Mouse (Mus musculus): ENCODE results near the gene Gm3336.
A peak's percentile ranks its signal among the peaks of the same experiment; 100 is the strongest.

Gm3336 gene

DNA sequence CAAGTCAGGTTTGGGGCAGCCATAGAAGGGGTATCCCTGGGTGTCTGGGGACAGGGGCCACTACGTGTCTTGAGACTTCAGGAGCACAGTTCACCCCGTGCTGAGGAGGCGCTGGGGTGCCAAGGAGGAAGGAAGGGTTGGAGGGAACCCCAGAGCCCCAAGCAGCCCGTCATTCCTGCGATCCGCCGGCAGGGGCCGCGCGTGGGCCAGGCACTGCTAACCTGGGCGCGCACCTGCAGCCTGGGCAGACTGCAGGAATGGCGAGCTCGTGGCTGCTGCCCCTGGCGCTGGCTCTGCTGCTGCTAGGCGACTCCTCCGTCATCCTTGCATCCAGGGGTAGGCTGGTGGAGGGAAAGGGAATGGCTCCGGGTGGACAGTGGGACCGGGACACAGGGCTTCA, at the start of gene Gm3336:
Gene Gm3336, plus strand, starts transcription at position 247 of the 400 bp plus-strand sequence.
- no peak for DNase-seq (ENCODE audit: low spot score)

DNA sequence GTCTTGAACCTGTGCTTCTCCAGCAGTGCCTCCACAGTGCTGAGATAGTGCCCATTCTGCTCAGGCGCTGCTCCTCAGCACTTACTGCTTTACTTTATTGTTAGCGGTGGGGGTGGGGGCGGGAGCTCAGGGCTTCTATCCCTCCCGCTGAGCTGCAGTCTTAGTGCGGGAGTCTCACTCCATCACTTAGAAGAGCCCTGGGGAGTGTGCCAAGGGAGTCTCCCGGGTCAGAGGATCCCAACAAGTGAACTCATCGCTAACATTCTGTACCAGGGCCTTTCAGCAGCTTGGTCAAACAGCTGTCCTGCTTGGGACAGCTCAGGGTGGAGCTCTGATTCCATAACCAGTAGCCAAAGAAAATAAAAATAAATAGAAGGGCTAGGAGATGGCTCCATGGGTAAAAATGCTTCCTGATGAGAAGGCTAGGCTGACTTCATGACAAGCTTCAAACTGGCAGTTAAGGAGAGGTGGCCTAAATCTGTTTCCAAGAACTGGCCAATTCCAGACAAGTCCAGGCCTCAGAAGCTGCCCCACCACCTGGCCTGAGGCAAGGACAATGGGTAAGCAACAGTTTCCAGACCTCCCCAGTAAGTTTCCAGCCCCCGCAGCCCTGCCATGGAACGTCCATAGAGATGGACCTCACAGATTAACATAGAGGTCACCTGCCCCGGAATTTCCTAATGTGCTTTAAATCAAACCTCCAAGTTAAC, 46.6 kb upstream of the Gm3336 start:
- no peak for DNase-seq (ENCODE audit: low spot score)

GRCm38 (mm10) chr8:70672325-70673078, 45.8 kb upstream of the Gm3336 start:
- DNase-seq (ENCODE audit: low spot score): no peak

DNA sequence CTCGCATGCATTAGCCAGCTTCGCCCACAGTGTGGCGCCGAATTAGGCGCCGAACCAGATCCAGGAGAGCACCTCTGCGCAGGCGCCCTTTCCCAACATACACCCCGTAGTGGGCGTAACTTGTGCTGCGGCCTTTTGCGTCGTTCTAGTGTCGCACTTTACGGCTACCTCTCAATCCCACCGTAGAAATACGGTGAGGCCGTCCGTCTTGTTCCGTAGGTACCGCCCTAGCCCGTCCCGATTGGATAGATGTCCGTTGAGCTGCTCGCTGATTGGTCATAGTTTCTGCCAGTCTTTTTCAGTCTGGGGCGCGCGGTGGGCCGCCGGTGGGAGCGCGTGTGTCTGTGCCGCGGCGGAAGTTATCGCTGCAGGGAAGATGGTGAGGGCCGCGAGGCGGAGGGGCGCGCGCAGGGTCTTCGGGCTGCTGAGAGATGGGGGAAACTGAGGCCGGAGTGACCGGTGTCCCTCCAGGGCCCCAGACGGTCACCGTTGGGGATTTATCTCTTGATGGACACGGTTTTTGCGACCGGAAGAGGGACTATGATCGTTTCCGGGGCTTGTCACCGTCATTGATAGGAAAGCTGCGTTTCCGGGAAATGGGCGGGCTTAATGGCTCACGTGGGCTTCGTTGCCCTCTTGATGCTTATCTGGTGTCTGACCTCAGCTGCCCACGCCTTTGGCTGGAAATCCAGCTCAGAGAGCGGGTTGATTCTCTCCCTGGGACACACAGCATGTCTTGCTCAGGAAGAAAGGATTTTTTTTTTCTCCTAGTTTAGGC, 45.1 kb upstream of the Gm3336 start, which contains the start of gene Lsm4:
Gene Lsm4, plus strand, starts transcription at position 170 of the 778 bp plus-strand sequence.
- peak; percentile 97 for DNase-seq (ENCODE audit: low spot score)

GRCm38 (mm10) chr8:70674109-70674508, 44.2 kb upstream of the Gm3336 start:
- DNase-seq (ENCODE audit: low spot score): no peak

DNA sequence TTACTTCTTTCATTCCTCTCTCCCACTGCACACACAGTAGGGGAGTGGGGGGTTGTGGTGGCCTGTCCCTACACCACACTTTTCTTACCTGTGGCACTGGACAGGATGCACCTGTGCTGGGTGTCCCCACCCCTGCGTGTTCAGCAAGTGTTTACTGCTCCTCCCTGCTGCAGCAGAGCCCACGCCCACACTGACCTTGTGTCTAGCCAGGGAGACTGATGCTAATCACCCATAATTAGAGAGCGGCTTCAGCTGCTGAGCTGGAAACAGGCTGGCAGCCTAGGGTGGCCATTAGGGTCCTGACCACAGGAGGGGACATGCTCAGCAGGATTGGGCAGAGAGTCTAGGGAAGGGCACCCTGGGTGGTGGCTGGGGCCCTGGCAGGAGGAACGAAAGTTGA, 43.6 kb upstream of the Gm3336 start:
- DNase-seq (ENCODE audit: low spot score): no peak

DNA sequence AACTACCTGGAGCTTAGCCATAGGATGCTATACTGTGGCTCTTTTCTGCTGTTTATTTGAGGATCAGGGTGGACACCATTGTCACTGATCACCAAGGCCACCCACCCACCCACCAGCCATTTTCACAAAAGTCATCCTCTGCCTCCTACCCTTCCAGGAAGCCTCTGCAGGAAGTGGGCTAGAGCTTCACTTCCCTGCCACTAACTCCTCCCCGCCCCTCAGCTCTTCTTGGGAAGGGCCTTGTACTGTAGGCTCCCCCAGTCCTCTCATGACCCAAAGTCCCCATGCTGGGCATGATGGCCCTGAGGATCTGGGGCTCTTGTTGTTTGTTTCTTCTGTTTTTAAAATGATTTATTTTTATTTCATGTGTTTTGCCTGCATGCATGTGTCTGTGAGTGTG, 43.0 kb upstream of the Gm3336 start:
- no peak for DNase-seq (ENCODE audit: low spot score)

DNA sequence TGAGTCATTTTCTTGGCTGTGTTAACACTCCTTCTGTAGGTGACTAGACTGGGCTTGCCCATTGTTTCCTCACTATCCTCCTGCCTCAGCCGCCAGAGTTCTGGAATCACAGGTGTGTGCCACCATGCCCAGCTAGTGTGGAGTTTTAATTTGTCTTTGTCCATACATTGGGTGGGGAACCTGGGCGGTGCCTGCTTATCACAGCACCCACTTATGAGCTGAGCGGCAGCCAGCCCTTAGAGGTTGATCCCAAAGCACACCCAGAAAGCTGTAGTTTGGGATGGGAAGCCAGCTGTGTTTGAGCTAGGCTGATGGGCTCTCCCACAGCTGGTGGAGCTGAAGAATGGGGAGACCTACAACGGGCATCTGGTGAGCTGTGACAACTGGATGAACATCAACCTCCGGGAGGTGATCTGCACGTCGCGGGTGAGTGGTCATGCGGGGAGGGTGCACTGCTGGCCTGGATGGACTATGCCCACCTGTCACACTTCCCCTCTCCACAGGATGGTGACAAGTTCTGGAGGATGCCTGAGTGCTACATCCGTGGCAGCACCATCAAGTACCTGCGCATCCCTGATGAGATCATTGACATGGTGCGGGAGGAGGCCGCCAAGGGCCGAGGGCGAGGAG, 40.8 kb upstream of the Gm3336 start:
- DNase-seq (ENCODE audit: low spot score): no peak

GRCm38 (mm10) chr8:70678679-70679078, 39.7 kb upstream of the Gm3336 start:
- DNase-seq (ENCODE audit: low spot score): no peak

- no peak for DNase-seq (ENCODE audit: low spot score)
Measured at GRCm38 (mm10) chr8:70679404-70679803, 38.9 kb upstream of the Gm3336 start.

DNA sequence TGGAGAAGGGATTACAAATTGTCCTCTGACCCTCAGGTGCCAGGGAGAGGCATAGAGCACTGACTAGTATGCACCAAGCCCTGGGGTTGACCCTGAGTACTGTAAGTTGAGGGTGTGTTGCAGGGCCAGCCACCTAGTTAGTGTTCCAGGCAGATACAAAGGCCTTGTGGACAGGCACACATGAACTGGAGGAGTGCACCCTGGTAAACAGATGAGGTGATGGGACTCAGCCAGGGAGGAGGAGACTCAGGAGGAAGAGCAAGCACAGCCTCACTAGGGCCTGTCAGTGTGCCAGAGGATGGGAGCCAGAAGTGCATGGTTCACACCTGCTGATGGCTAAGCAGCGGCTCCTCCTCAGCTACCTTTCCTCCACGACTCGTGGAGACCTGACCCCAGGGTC, 38.3 kb upstream of the Gm3336 start:
- peak; percentile 51 for DNase-seq (ENCODE audit: low spot score)

- no peak for DNase-seq (ENCODE audit: low spot score)
Measured at GRCm38 (mm10) chr8:70681410-70681809, 36.9 kb upstream of the Gm3336 start.

GRCm38 (mm10) chr8:70682193-70682592, 36.1 kb upstream of the Gm3336 start:
- DNase-seq (ENCODE audit: low spot score): peak; percentile 69

DNA sequence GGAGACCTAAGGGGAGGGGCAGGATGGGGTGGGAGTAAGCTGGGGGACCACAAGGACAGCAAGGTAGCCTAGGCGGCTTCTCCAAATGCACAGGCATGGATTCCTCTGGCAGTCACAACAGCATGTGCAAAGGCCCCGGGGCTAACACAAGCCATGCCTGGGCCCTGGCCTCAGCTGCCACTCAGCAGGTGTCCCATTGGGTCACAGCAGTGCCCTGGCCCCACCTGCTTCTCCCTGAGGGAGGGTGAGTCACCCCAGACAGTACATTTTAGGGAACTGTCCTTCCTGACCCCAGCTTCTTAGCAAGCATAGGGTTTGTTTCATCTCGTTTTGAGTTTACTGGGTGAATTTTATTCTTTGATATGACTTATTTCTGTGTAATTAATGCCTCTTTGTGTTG, 35.7 kb upstream of the Gm3336 start:
- no peak for DNase-seq (ENCODE audit: low spot score)

GRCm38 (mm10) chr8:70684291-70684690, 34.1 kb upstream of the Gm3336 start:
- DNase-seq (ENCODE audit: low spot score): no peak

DNA sequence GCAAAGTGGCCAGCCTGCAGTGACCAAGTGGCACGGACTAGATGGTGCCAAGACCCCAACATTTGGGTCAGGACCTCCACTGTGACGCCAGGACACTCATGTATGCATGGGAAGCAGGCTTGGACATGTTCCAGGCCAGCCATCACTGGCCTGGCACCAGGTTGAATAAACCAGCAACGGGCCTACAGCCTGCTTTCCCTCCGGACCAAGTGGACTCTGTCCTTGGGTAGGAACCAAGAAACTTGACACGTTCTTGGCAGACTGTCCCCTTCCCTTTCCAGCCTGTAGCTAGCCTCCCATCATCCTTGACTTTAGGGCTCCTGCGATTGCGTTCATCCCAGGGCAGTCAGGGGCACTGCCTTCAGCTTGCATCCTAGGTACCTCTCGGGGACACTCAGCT, 30.8 kb upstream of the Gm3336 start:
- DNase-seq (ENCODE audit: low spot score): peak; percentile 68

DNA sequence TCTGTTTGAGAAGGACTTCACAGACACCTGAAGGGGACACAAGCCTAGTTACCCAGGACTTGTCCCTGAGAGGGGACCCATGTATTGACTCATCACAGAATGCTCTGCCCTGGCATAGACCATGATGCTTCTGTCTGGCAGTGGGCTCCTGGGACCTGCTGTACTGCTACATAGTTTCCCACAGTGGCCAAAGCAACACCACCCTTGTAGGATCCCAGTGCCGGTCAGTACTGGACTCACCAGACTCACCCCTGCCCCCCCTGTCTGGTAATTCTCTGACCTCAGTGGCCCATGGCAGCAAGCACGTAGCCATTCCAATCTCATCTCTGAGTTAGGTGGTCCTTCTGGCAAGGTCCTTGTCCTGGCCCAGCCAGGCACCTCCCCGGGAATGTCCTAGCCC, 30.2 kb upstream of the Gm3336 start:
- no peak for DNase-seq (ENCODE audit: low spot score)

DNA sequence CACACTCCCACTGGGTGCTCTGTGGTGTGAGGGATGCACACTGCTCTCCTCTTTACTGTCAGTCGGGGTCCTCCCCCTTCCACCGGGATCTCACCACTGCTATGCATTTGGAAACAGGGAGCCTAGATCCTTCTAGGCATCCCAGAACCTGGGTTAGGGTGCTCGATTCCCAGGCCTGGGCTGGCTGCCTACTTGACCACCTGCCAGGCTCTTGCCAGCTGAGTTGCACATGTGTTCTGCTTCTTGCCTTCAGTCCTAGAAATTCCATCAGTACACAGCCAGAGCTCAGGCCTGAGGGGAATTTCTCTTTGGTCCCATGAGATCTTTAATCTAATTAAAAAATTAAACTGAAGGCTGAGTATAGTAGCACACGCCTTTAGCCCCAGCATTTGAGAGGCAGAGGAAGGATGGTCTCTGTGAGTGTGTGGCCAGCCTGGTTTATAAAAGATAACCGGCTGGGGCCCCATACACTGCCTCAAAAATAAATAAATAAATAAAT, 28.4 kb upstream of the Gm3336 start:
- DNase-seq (ENCODE audit: low spot score): no peak

- DNase-seq (ENCODE audit: low spot score): no peak
Measured at GRCm38 (mm10) chr8:70691230-70691629, 27.1 kb upstream of the Gm3336 start.

DNA sequence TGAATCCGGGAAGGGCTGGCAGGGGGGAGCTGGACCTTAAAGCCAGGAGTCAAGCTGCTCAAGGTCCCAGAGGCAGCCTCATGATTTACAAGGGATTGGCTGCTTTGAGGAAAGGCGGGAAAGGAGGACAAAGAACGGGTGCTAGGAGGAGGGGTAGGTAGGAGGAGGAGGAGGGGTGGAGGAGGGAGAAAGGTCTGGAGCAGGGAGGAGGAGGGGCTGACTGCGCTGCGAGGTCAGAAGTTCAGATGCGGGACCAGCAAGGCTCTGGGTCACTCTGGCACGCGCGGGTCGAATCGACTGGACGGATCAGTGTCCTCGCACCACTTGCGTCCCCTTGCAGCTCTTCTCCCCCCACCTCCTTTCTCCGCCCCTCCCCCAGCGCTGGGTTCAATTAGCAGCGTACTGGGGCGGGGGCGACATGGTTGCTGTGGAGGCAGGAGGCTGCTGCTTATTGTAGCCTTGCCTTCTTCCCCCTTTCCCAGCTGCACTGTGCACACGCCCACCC, 26.6 kb upstream of the Gm3336 start:
- DNase-seq (ENCODE audit: low spot score): peak; percentile 42

DNA sequence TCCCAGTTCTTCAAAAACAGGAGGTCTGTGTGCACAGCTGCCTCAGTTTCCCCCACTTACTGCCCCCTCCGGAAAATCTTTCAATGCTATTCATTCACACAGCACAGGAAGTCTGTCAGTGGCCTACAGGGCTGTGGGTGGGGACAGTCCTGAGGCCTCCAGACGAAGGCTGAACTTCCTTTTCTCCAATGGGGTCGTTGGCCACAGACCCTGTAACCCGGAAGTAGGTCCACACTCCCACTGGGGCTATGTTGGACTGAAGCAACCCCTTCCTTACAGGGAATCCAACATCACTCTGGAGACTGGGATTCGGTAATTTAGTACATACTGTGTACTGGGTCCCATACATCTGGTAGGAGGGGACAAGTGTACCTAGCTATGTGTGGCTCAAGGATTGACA, 24.7 kb upstream of the Gm3336 start:
- DNase-seq (ENCODE audit: low spot score): no peak
